Mouse (Mus musculus): ENCODE data around the gene Dclk2. TPM values are rescaled to one million over a fixed set of nuclear protein-coding genes. Genes with fewer than 3 reads are reported as not detected.

Gene Dclk2
- polyA plus RNA-seq, 1 experiment, result 8.3 TPM

- Histone ChIP-seq H3K4me1 (ENCODE audit: control insufficient read depth, insufficient read depth, low read length) (peaks cover 5% of the 10 kb centered on the region), H3K27ac (ENCODE audit: insufficient read depth, low read length) (peak overlapping the region; percentile 91), H3K4me3 (ENCODE audit: insufficient read depth, low read length) (no peak overlapping the region)
- TF ChIP-seq POLR2A (IDR thresholded peaks at IDR 0.05; ENCODE audit: low read depth, low read length), result no peak
- TF ChIP-seq CTCF (IDR thresholded peaks at IDR 0.05; ENCODE audit: borderline replicate concordance, insufficient read depth, low read length), result no peak
These were observed 111.0 kb downstream of the Dclk2 start for GRCm38 (mm10) chr3:86809646-86810045.

GRCm38 (mm10) chr3:86809199-86809598 lies 111.5 kb downstream of the Dclk2 start:
- Histone ChIP-seq H3K27ac (ENCODE audit: insufficient read depth, low read length) (peak overlapping the region; percentile 91), H3K4me1 (ENCODE audit: control insufficient read depth, insufficient read depth, low read length) (peaks cover 5% of the 10 kb centered on the region)

GRCm38 (mm10) chr3:86807750-86808467 lies 112.7 kb downstream of the Dclk2 start:
- H3K27ac ChIP-seq (ENCODE audit: insufficient read depth, low read length), result no peak overlapping the region
- TF ChIP-seq CTCF (IDR thresholded peaks at IDR 0.05; ENCODE audit: borderline replicate concordance, insufficient read depth, low read length) (peak; percentile 51; the same call in 1 of the 2 replicates), POLR2A (IDR thresholded peaks at IDR 0.05; ENCODE audit: low read depth, low read length) (no peak)
- no peak overlapping the region for H3K4me3 ChIP-seq (ENCODE audit: insufficient read depth, low read length)
- peaks cover 5% of the 10 kb centered on the region for H3K4me1 ChIP-seq (ENCODE audit: control insufficient read depth, insufficient read depth, low read length)

More at GRCm38 (mm10) chr3:86809199-86809598, 111.5 kb downstream of the Dclk2 start:
- TF ChIP-seq CTCF (IDR thresholded peaks at IDR 0.05; ENCODE audit: borderline replicate concordance, insufficient read depth, low read length) (no peak), POLR2A (IDR thresholded peaks at IDR 0.05; ENCODE audit: low read depth, low read length) (no peak)
- no peak overlapping the region for H3K4me3 ChIP-seq (ENCODE audit: insufficient read depth, low read length)

DNA sequence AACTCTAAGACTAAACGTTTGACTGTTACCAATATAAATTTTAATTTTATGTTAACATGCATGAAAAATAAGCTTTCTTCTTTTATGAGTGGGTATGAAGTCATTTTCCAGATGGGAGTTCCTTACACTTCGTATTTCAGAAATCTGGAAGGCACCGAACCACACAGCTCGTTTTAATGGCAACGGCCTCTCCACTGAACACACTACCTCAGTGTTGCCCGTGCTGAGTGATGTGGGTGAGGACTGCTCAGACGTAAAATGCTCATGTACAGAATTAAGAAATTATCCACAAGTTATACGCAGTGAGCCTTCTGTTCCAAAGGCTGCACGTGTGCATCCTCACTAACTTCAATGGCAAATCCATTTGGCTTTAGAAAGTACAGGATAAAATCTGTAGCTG lies 113.8 kb downstream of the Dclk2 start:
- TF ChIP-seq POLR2A (IDR thresholded peaks at IDR 0.05; ENCODE audit: low read depth, low read length), result no peak
- no peak for TF ChIP-seq CTCF (IDR thresholded peaks at IDR 0.05; ENCODE audit: borderline replicate concordance, insufficient read depth, low read length)
- no peak overlapping the region for H3K27ac ChIP-seq (ENCODE audit: insufficient read depth, low read length)
- H3K4me1 ChIP-seq (ENCODE audit: control insufficient read depth, insufficient read depth, low read length), result peaks cover 5% of the 10 kb centered on the region
- H3K4me3 ChIP-seq (ENCODE audit: insufficient read depth, low read length), result no peak overlapping the region

DNA sequence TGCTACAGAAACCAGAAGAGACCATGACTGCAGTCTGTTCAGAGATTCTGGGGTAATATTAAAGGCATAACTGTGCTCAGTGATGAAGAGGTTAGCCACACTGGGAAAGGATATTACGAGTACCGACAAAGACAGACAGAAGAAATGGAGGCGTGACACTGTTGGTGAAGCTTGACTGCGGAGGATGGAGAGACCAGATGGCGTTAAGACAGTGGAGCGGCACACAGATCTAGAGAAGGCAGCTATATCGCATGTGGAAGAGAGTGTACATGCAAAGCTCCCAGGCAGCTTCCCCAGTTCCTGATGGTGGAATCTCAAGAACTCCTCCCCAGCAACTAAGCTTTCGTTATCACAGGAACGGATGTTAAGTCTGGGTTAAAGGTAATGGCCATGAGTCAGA lies 116.4 kb downstream of the Dclk2 start:
- Histone ChIP-seq H3K27ac (ENCODE audit: insufficient read depth, low read length) (no peak overlapping the region), H3K4me1 (ENCODE audit: control insufficient read depth, insufficient read depth, low read length) (peaks cover 5% of the 10 kb centered on the region; the same call in 1 of the 2 replicates), H3K4me3 (ENCODE audit: insufficient read depth, low read length) (no peak overlapping the region)
- no peak for TF ChIP-seq CTCF (IDR thresholded peaks at IDR 0.05; ENCODE audit: borderline replicate concordance, insufficient read depth, low read length)
- no peak for TF ChIP-seq POLR2A (IDR thresholded peaks at IDR 0.05; ENCODE audit: low read depth, low read length)

DNA sequence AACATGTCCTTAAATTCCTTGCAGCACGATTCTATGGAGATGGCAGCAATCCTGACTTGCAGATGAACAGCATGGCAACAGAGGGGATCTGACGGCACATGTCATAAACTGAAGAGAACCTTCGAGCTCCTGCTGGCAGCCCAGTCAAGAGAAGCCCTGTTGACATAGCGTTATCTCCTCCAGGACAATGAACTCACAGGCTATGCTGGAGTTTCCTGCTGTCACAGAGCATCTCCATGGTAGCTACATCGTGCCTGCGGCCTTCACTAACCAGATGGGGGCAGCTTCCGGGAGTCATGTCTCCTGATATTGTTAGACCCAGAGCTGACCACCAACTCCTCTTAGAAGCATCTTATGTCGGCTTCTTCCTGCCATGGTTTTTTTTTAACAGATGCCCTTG lies 117.8 kb downstream of the Dclk2 start:
- Histone ChIP-seq H3K4me1 (ENCODE audit: control insufficient read depth, insufficient read depth, low read length) (0 out of 2 replicates have a peak, but pooled peaks cover 4% of the 10 kb centered on the region), H3K4me3 (ENCODE audit: insufficient read depth, low read length) (no peak overlapping the region), H3K27ac (ENCODE audit: insufficient read depth, low read length) (no peak overlapping the region)
- no peak for TF ChIP-seq CTCF (IDR thresholded peaks at IDR 0.05; ENCODE audit: borderline replicate concordance, insufficient read depth, low read length)
- no peak for TF ChIP-seq POLR2A (IDR thresholded peaks at IDR 0.05; ENCODE audit: low read depth, low read length)

DNA sequence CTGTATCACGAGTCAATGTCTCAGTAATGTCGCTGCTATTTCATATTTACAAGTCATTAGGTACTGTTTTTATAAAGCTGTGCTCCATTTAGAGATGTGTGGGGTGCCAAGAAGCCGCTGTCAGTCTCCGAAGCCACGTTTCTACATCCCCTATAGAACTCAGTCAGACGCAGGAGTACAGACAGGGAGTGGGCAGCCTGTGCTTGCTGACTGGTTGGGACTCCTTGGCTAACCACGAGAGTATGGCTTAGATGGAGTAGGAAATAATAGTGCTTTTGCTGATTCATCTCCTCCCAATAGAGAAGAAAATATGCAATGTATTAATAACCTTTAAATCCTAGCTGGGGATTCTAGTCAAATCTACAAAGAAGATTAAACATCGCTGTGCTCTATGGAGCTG lies 119.8 kb downstream of the Dclk2 start:
- TF ChIP-seq POLR2A (IDR thresholded peaks at IDR 0.05; ENCODE audit: low read depth, low read length), result no peak
- no peak for TF ChIP-seq CTCF (IDR thresholded peaks at IDR 0.05; ENCODE audit: borderline replicate concordance, insufficient read depth, low read length)
- peak overlapping the region; percentile 19; the same call in 1 of the 2 replicates for H3K27ac ChIP-seq (ENCODE audit: insufficient read depth, low read length)
- 0 out of 2 replicates have a peak, but pooled peaks cover 4% of the 10 kb centered on the region for H3K4me1 ChIP-seq (ENCODE audit: control insufficient read depth, insufficient read depth, low read length)
- H3K4me3 ChIP-seq (ENCODE audit: insufficient read depth, low read length), result no peak overlapping the region

DNA sequence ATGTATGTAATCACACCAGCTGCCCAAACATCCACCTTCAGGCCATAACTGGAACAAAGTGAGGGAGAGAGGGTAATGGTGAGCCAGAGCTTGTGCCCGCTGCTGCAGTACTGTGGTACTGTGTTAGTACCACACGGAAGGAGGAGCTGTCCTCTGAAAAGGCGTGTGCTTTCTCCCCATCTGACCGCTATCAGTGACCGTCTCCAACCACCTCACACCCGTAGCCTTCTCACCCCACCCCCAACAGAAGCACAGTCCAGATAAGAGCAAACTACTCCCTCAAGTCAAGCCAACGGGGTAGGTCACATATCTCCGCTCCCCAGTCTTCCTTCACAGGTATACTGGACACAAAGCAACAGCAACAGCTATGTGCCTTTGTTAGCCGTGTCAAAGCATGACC lies 121.6 kb downstream of the Dclk2 start:
- Histone ChIP-seq H3K4me3 (ENCODE audit: insufficient read depth, low read length) (no peak overlapping the region), H3K4me1 (ENCODE audit: control insufficient read depth, insufficient read depth, low read length) (0 out of 2 replicates have a peak, but pooled peaks cover 7% of the 10 kb centered on the region), H3K27ac (ENCODE audit: insufficient read depth, low read length) (no peak overlapping the region)
- no peak for TF ChIP-seq CTCF (IDR thresholded peaks at IDR 0.05; ENCODE audit: borderline replicate concordance, insufficient read depth, low read length)
- no peak for TF ChIP-seq POLR2A (IDR thresholded peaks at IDR 0.05; ENCODE audit: low read depth, low read length)

GRCm38 (mm10) chr3:86797871-86798460 lies 122.7 kb downstream of the Dclk2 start:
- Histone ChIP-seq H3K4me1 (ENCODE audit: control insufficient read depth, insufficient read depth, low read length) (peaks cover 17% of the 10 kb centered on the region), H3K27ac (ENCODE audit: insufficient read depth, low read length) (no peak overlapping the region), H3K4me3 (ENCODE audit: insufficient read depth, low read length) (no peak overlapping the region)
- no peak for TF ChIP-seq POLR2A (IDR thresholded peaks at IDR 0.05; ENCODE audit: low read depth, low read length)
- no peak for TF ChIP-seq CTCF (IDR thresholded peaks at IDR 0.05; ENCODE audit: borderline replicate concordance, insufficient read depth, low read length)

GRCm38 (mm10) chr3:86796716-86797115 lies 123.9 kb downstream of the Dclk2 start:
- TF ChIP-seq POLR2A (IDR thresholded peaks at IDR 0.05; ENCODE audit: low read depth, low read length) (no peak), CTCF (IDR thresholded peaks at IDR 0.05; ENCODE audit: borderline replicate concordance, insufficient read depth, low read length) (peak; percentile 61; the same call in 1 of the 2 replicates)
- no peak overlapping the region for H3K27ac ChIP-seq (ENCODE audit: insufficient read depth, low read length)
- peaks cover 20% of the 10 kb centered on the region for H3K4me1 ChIP-seq (ENCODE audit: control insufficient read depth, insufficient read depth, low read length)
- H3K4me3 ChIP-seq (ENCODE audit: insufficient read depth, low read length), result no peak overlapping the region
